Mouse (Mus musculus) urinary bladder, postnatal 14 days (tissue): Measurements from ENCODE around the gene Socs2.

Experiments used
- DNase-seq: peaks from one replicate; pipeline ENCODE4 v3.0.0; 2021; ENCODE audit warnings: low spot score

The Socs2 gene

GRCm38 (mm10) chr10:95420284-95420683, 3.3 kb upstream of the Socs2 start:
- DNase-seq, result no peak

DNA sequence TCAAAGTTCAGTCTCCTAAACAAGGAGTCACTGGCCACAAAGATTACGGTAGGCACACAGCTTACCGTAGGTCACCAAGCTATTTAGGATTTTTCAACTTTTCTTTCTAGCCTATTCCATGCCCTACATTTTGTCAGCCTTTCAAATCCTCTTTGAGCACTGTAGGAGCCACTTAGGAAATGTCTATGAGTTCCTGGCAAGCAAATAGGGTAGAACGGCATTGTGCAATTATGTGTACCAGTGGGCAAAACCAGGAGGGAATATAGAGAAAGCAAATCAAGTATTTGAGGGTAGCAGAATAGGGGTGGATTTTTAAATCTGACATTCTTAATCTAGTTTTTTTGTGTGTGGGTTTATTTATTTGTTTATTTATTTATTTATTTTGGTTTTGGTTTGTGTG, 2.7 kb upstream of the Socs2 start:
- DNase-seq, result no peak

DNA sequence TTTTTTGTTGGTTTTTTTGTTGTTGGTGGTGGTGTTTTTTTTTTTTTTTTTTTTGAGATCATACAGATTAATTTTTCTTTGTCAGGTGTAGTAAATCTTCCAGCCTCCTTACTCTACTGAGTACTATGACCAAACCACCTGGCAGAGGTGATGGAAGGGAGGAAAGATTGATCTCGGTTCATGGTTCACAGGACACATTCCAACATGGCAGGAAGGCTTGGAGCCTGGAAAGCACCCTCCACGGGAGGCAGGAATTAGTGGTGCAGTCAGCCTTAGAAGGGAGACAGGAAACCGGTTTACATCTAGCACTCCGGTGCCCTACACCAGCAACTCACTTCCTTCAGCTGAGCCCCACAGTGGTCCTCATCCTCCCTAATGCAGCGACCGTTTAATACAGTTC, 1.7 kb upstream of the Socs2 start:
- DNase-seq, result no peak

DNA sequence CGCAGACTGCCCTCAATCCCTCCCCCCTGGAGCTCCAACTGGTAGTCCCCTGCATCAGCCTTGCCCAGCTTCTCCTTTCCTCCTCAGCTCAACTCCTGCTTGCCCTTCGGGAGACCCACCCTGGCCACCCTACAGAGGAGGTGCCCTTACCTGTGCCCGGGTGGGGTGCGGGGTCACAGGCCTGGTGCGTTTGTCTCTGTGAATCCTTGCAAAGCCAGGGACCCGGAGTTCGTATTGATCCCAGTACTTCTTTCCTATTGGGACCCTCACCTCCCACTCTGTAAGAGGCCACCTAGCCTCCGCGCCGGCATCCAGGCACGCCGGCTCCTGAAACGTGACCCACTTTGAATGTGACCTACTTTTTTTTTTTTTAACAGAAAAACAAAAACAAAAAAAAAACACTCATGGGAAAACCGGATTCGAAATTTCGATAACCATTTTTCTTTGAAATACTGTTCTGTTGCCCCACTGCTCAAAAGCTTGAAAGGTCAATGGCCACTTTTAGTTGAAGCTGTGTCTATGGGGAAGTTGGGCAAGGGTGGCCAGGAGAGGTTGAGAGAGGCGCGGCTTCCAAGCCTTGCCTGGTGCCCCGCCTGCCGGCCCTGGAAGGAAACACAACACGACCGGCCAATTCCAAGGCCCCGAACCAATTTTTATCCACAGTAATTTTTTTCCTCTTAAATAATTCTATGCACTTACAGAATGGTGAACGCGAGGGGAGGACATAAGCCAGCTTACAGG, 686 bp upstream of the Socs2 start:
- DNase-seq, result peak; percentile 78

- no peak for DNase-seq
These were observed 657 bp downstream of the Socs2 start for GRCm38 (mm10) chr10:95416361-95416684.

GRCm38 (mm10) chr10:95415533-95416360, 1.2 kb downstream of the Socs2 start:
- DNase-seq, result peak; percentile 54

DNA sequence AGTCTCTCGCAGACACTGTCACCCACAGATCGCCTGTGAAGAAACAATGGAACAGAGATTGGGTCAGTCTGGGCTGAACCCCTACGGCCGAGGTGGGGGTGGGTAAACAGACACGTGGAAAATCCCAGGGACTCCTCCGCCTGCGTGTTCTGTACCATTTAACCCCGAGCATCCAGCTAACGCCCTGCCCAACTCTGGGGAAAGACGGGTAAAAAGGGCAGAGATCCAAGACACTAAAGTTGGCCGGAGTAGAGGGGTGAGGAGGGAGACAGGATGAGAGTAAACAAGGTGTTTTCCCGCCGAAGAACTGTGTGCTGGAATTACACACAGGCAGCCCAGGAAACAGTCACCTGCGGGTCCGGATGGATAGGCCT, 1.8 kb downstream of the Socs2 start:
- no peak for DNase-seq

- DNase-seq, result peak; percentile 36
These were observed 2.4 kb downstream of the Socs2 start for GRCm38 (mm10) chr10:95414316-95415158.

DNA sequence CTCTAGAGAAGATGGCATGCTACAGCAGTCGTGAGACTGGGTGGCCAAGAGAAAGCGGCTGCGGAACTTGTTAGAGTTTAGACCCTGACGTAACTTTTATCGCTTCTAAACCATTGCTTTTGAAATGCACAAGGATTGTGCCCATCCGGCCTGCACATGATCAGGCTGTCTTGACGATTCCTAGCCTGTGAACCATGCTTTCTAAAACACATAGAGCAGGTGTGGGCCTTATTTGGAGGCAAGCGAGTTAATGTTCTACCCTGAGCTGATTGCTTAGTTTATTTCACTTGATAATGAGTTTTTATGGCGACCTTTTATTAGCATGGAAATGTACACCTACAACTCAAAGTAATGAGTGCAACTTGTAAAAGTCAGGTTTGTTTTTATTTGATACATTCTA, 5.8 kb downstream of the Socs2 start:
- DNase-seq, result no peak

DNA sequence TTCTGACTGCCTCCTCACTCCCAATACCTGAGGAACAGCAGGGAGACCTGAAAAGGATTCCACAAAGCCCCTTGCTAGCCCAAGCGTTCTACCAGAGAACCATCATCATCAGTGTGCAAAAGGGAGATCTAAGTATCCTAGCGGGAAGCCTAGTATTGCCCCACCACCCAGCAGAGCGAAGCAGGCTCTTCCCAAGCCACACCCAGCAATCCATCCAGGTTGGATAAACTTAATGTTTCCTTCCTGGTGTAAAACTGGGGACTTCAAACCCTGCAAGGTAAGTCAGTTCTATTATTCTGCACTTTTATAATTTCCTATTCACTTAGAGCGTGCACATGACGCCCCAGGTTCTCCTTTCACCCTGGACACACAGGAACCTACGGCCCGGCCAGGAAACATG, 6.3 kb downstream of the Socs2 start:
- DNase-seq, result no peak

DNA sequence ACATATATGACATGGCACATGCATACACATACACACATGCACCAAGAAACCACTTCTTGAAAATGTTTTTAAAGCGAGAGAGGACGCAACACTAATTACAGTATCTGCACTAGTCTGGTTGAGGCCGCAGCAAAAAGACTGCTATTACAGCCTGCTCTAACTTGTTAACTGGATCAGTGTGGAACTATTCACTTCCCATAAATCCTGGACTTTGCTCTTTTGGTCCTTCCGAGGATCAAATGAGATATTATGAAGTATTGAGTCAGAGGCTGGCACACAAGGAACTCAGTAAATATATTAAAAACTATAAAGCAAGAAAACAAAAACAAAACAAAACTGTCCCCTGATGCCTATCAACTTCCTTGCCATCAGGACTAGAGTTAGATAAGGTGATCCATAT, 6.8 kb downstream of the Socs2 start:
- DNase-seq, result no peak

GRCm38 (mm10) chr10:95409149-95409548, 7.8 kb downstream of the Socs2 start:
- DNase-seq, result no peak

DNA sequence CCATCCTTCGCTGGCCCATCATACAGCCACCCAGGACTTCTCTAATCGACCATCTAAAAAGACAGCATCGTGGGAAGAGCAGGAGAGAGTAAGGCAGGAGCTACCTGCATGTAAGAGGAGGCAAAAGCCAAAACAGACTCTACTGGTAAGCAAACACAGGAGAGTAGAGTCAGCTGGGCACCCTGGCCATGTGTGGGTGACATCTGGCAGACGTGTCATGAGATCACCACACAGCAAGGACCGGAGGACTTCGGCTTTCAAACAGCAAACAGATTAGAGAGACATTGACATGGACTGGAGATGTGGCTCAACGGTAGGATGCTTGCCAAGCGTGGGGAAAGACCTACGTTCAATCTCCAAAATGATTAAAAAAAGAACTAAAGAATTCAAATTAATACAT, 8.5 kb downstream of the Socs2 start:
- DNase-seq, result no peak

DNA sequence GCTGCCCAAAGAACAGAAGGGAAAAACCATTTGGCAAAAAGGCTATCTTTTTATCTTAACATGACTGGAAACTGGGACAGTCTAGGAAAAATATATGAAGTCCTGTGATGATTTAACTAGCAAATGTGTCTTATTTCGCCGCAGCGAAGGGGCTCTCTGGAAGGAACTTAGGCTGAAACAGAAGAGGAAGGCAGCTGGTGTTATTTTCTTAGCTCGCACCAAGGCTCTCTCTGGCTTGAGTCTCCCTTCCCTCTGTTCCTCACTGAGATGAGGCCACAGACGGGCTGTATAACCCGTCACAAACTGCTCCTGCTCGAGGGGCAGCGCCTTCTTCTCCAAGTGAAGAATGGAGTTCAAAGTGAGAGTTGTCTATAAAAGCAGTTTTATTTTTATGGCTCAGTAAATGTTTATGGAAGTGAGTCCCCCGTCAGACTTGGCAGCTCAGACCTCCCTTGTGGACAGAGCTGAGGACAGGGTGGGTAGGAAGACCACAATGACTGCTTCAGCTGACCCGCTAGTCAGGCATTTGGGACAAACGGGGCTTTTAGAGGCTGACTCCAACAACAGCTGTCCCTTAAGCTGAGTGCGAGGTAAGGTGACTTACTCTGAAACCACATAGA, 9.3 kb downstream of the Socs2 start:
- DNase-seq, result no peak

- no peak for DNase-seq
These were observed 12.2 kb downstream of the Socs2 start for GRCm38 (mm10) chr10:95404774-95405173.

DNA sequence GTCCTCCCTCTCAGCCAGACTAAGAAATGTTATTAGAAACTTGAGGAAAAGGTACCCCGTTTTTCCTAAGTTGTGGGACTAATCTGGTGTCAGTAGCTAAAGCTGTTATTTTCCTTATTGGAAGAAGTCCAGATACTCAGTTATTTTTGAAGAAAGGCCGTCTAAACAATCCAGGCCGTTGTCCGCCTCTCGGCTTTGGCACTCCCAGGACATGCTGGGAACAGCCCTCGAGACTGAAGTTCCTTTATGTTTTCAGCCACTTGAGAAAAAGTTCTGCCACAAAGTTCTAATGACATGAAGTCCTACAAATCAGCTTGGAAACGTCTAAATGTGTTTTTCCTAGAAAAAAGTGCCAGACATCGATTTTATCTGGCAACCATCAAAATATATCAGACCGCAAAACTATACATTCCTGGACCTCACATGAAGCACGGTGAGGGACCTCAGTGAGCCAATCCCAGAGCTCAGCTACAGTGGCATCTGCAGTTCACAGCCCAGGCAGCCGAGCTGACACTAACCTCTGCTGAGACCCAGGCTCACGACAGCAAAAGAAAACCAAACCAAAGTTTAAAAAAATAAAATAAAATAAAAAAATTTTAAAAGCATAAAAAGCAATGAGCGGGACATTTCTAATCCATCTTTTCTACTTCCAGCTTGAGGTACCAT, 17.2 kb downstream of the Socs2 start:
- DNase-seq, result no peak

DNA sequence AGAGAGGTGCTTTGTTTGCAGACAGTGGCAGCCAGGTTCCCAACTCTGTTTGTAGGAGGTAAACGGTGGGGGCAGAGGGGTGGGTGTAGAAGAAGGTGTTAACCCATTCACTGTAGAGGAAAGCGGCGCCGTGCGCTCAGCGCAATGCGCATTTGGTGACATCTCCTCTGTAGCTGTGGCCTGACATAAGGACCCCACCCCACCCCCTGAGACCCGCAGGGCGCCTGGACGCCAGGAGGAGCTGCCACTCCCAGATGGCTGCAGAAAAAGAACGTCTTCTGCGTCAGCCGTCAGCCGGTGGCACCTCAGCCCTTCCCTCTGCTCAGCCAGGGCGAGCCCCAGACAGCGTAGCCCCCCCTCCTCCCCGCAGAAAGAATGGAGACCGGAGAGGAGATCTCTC, 18.5 kb downstream of the Socs2 start:
- DNase-seq, result no peak

DNA sequence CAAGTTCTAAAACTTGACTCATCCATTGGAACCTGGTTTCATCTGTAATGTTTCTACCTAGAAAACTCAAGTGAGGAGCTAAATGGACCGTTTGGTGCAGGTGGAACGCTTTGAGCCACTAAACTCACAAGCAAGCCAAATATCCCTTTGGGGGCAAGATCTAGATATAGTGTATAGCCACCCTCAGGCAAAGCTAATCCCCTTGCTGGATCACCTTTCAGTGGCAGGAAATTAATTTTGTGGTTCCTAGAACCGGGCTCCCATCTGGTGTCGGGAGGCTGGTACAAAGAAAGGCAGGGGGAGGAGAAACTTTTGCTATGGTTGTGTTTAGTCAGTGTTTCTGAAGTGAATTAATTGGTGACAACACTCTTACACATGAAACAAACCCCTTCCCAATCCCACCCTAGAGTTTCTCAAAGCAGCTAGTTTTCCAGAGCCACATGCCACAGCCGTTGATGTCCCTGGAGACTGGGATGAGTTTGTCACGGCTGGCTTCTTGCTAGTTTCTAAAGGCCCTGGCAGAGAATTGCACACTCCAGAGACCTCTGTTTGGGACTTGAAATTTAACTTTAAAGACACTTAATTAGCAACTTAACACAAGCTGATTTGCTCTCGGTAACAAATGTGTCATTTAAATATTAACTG, 19.7 kb downstream of the Socs2 start:
- DNase-seq, result no peak

DNA sequence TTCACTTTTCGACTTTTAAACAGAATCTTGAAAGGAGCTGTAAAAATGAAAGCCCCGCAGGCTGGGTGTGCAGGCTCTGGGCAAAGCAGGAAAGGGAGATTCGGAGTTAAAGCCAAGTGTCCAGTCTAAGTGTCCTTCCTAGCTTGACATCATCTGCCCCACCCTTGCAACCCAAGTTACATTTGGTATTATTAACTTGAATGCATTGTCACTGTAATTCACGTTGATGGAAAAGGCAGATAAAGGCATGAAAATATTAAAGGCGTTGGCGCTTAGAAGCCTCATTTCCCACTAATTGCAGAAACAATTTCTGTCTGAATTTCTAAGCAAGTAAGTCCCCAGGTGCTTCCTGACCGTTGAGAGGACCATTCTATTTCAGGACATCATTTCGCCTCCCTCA, 20.6 kb downstream of the Socs2 start:
- no peak for DNase-seq

GRCm38 (mm10) chr10:95394819-95395812, 21.9 kb downstream of the Socs2 start:
- no peak for DNase-seq
